Mouse (Mus musculus) intestine, embryonic 16.5 days (tissue): ENCODE data around the gene Pank1. TPM values are rescaled to one million over a fixed set of nuclear protein-coding genes. Genes with fewer than 3 reads are reported as not detected.

ENCODE experiments used
- ATAC-seq: fragments of 200-750 bp; cut with Nextera tagmentation; 2 replicates; pipeline ENCODE4 v1.8.0; 2017; ENCODE audit warnings: moderate TSS enrichment, moderate library complexity
- H3K27ac ChIP-seq: fragments of 300-500 bp; sonication (generic); 2 replicates; pipeline ENCODE4 v1.5.1; 2014; ENCODE audit warnings: mild to moderate bottlenecking, low read length
- H3K27me3 ChIP-seq: fragments of 300-500 bp; sonication (generic); replicated peaks from 2 replicates; pipeline ENCODE4 v1.6.1; 2014; ENCODE audit warnings: low read length, control low read depth, mixed read lengths; ENCODE audit not compliant: control insufficient read depth, insufficient read depth
- H3K36me3 ChIP-seq: fragments of 300-500 bp; sonication (generic); 2 replicates; pipeline ENCODE4 v1.6.1; 2014; ENCODE audit warnings: low read length, control low read depth; ENCODE audit not compliant: control insufficient read depth, insufficient read depth
- H3K4me1 ChIP-seq: fragments of 300-500 bp; sonication (generic); 2 replicates; pipeline ENCODE4 v1.6.1; 2014; ENCODE audit warnings: low read length, control low read depth, mixed read lengths; ENCODE audit not compliant: control insufficient read depth, insufficient read depth
- H3K4me2 ChIP-seq: fragments of 300-500 bp; sonication (generic); 2 replicates; pipeline ENCODE4 v1.6.1; 2014; ENCODE audit warnings: low read depth, low read length, control low read depth
- H3K4me3 ChIP-seq: fragments of 300-500 bp; sonication (generic); 2 replicates; pipeline ENCODE4 v1.5.1; 2014; ENCODE audit warnings: mild to moderate bottlenecking, low read length
- H3K9ac ChIP-seq: fragments of 300-500 bp; sonication (generic); 2 replicates; pipeline ENCODE4 v1.6.1; 2014; ENCODE audit warnings: low read depth, low read length
- H3K9me3 ChIP-seq: fragments of 300-500 bp; sonication (generic); 2 replicates; pipeline ENCODE4 v1.6.1; 2016; ENCODE audit warnings: low read length, control low read depth; ENCODE audit not compliant: control insufficient read depth
- WGBS: fragments of 180-500 bp; shearing (Covaris S2); extraction: QIAGEN DNeasy Blood & Tissue Kit; methylation state at CpG from one replicate; pipeline ENCODE4 v1.1.7; 2014; 5-methylcytosine and 5-hydroxymethylcytosine counted together
- polyA plus RNA-seq: library from polyadenylated mRNA; unstranded; fragments of >200 nt; fragmentation: Nextera tagmentation; extraction: Ambion mirVana; gene quantifications from 2 replicates; pipeline ENCODE4 v1.2.1, GENCODE M21; 2015

Gene Pank1
- polyA plus RNA-seq, 1 experiment from 2014 or later, result 6.7 TPM

GRCm38 (mm10) chr19:34844047-34844446 is 35.2 kb downstream of the Pank1 start:
- WGBS, result 79% methylated on average over 9 of the region's 9 CpGs
- Histone ChIP-seq H3K4me1 (0 out of 2 replicates have a peak, but pooled peaks cover 6% of the 10 kb centered on the region), H3K36me3 (no peaks in the 10 kb centered on the region), H3K4me2 (no peak overlapping the region), H3K27me3 (no peaks in the 10 kb centered on the region), H3K9ac (no peak overlapping the region), H3K27ac (no peak overlapping the region), H3K4me3 (no peak overlapping the region), H3K9me3 (no peaks in the 10 kb centered on the region)
- no peak for ATAC-seq

- H3K9me3 ChIP-seq, result no peaks in the 10 kb centered on the region
- no peak overlapping the region for H3K4me3 ChIP-seq
- ATAC-seq, result no peak
- H3K4me2 ChIP-seq, result no peak overlapping the region
- no peaks in the 10 kb centered on the region for H3K36me3 ChIP-seq
- 0 out of 2 replicates have a peak, but pooled peaks cover 5% of the 10 kb centered on the region for H3K4me1 ChIP-seq
- 39% methylated on average over 9 of the region's 9 CpGs for WGBS
- no peaks in the 10 kb centered on the region for H3K27me3 ChIP-seq
- no peak overlapping the region for H3K27ac ChIP-seq
- H3K9ac ChIP-seq, result no peak overlapping the region
Measured at GRCm38 (mm10) chr19:34841719-34842506, 37.3 kb downstream of the Pank1 start.

GRCm38 (mm10) chr19:34838624-34839023 is 40.6 kb downstream of the Pank1 start:
- whole genome bisulfite sequencing, result 94% methylated on average over 9 of the region's 9 CpGs
- H3K4me1 ChIP-seq, result no peaks in the 10 kb centered on the region
- no peak for ATAC-seq

GRCm38 (mm10) chr19:34831702-34832101 is 47.6 kb downstream of the Pank1 start:
- WGBS, result 92% methylated on average over 4 of the region's 4 CpGs
- H3K9me3 ChIP-seq, result no peaks in the 10 kb centered on the region

More at GRCm38 (mm10) chr19:34838624-34839023, 40.6 kb downstream of the Pank1 start:
- Histone ChIP-seq H3K4me2 (no peak overlapping the region), H3K27me3 (no peaks in the 10 kb centered on the region), H3K4me3 (no peak overlapping the region), H3K36me3 (no peaks in the 10 kb centered on the region), H3K27ac (no peak overlapping the region), H3K9ac (no peak overlapping the region), H3K9me3 (no peaks in the 10 kb centered on the region)

GRCm38 (mm10) chr19:34827916-34828635 is 51.2 kb downstream of the Pank1 start:
- Histone ChIP-seq H3K27me3 (no peaks in the 10 kb centered on the region), H3K9me3 (no peaks in the 10 kb centered on the region), H3K27ac (no peak overlapping the region), H3K4me2 (no peak overlapping the region), H3K4me3 (no peak overlapping the region), H3K36me3 (0 out of 2 replicates have a peak, but pooled peaks cover 3% of the 10 kb centered on the region), H3K4me1 (no peaks in the 10 kb centered on the region), H3K9ac (no peak overlapping the region)
- 87% methylated on average over 5 of the region's 5 CpGs for WGBS
- ATAC-seq, result no peak

More at GRCm38 (mm10) chr19:34831702-34832101, 47.6 kb downstream of the Pank1 start:
- Histone ChIP-seq H3K4me2 (no peak overlapping the region), H3K36me3 (0 out of 2 replicates have a peak, but pooled peaks cover 3% of the 10 kb centered on the region), H3K27ac (no peak overlapping the region), H3K4me3 (no peak overlapping the region), H3K27me3 (no peaks in the 10 kb centered on the region), H3K9ac (no peak overlapping the region), H3K4me1 (no peaks in the 10 kb centered on the region)
- no peak for ATAC-seq

- 89% methylated on average over 6 of the region's 6 CpGs for WGBS
Measured at GRCm38 (mm10) chr19:34827444-34827843, 51.8 kb downstream of the Pank1 start.

GRCm38 (mm10) chr19:34825946-34826655 is 53.2 kb downstream of the Pank1 start:
- 71% methylated on average over 13 of the region's 13 CpGs for WGBS
- peak; percentile 36; the same call in 1 of the 2 replicates for ATAC-seq
- H3K4me2 ChIP-seq, result no peak overlapping the region
- H3K4me3 ChIP-seq, result no peak overlapping the region
- H3K27ac ChIP-seq, result no peak overlapping the region
- no peaks in the 10 kb centered on the region for H3K9me3 ChIP-seq
- H3K27me3 ChIP-seq, result no peaks in the 10 kb centered on the region
- H3K4me1 ChIP-seq, result no peaks in the 10 kb centered on the region
- no peak overlapping the region for H3K9ac ChIP-seq
- H3K36me3 ChIP-seq, result 0 out of 2 replicates have a peak, but pooled peaks cover 3% of the 10 kb centered on the region

More at GRCm38 (mm10) chr19:34827444-34827843, 51.8 kb downstream of the Pank1 start:
- Histone ChIP-seq H3K9me3 (no peaks in the 10 kb centered on the region), H3K4me2 (no peak overlapping the region), H3K27me3 (no peaks in the 10 kb centered on the region), H3K27ac (no peak overlapping the region), H3K4me1 (no peaks in the 10 kb centered on the region), H3K9ac (no peak overlapping the region), H3K4me3 (no peak overlapping the region), H3K36me3 (0 out of 2 replicates have a peak, but pooled peaks cover 3% of the 10 kb centered on the region)
- ATAC-seq, result no peak

GRCm38 (mm10) chr19:34819577-34820170 is 59.6 kb downstream of the Pank1 start:
- peak; percentile 58 for ATAC-seq

More at GRCm38 (mm10) chr19:34819577-34820170, 59.6 kb downstream of the Pank1 start:
- Histone ChIP-seq H3K36me3 (no peaks in the 10 kb centered on the region), H3K9ac (no peak overlapping the region), H3K27me3 (no peaks in the 10 kb centered on the region), H3K4me3 (no peak overlapping the region), H3K4me2 (no peak overlapping the region), H3K27ac (0 out of 2 replicates have a peak overlapping the region, but pooled peaks have one; percentile 9), H3K4me1 (no peaks in the 10 kb centered on the region), H3K9me3 (no peaks in the 10 kb centered on the region)
- WGBS, result 81% methylated on average over 5 of the region's 5 CpGs
